ENCODE assay signal across 8 mouse cellular contexts in genomic region chr3:88148776-88149509, GRCm38 (mm10). TPM values are rescaled to one million over a fixed set of nuclear protein-coding genes. Genes with fewer than 3 reads are reported as not detected.
DNase-seq lines count a peak whose midpoint lies in the region; ATAC-seq and TF ChIP-seq lines count a peak whose summit lies in the region.

No protein-coding gene starts in this region.

- no peak for TF ChIP-seq CTCF in MEL (IDR thresholded peaks at IDR 0.05 in 2 of 3, conservative IDR thresholded peaks at IDR 0.05 in 1 of 3; ENCODE audit: control insufficient read depth in 1 of 3, insufficient read depth in 1 of 3, low read depth in 2 of 3, low read length in 3 of 3, poor library complexity in 1 of 3, severe bottlenecking in 1 of 3)
- no peak for TF ChIP-seq CTCF in heart, postnatal 0 days (IDR thresholded peaks at IDR 0.05; ENCODE audit: low read depth)

- peaks cover 3 to 54% of the 10 kb centered on the region in 2 experiments; a peak in 3 of 4 replicates for H3K36me3 ChIP-seq in MEL (ENCODE audit: control insufficient read depth in 1 of 2, insufficient read depth in 2 of 2, low read length in 2 of 2)
- no peaks in the 10 kb centered on the region for H3K36me3 ChIP-seq in embryonic facial prominence, embryonic 12.5 days
- no peaks in the 10 kb centered on the region for H3K36me3 ChIP-seq in heart, postnatal 0 days (replicated peaks; ENCODE audit: control insufficient read depth, insufficient read depth, low read length)
- no peaks in the 10 kb centered on the region for H3K36me3 ChIP-seq in midbrain, embryonic 16.5 days (ENCODE audit: control insufficient read depth, insufficient read depth, low read length)

- WGBS in embryonic facial prominence, embryonic 12.5 days = 66% methylated on average over 4 of the region's 4 CpGs
- WGBS in heart, postnatal 0 days = 27% methylated on average over 4 of the region's 4 CpGs
- 70% methylated on average over 4 of the region's 4 CpGs for WGBS in midbrain, embryonic 16.5 days

- no peaks in the 10 kb centered on the region for H3K27me3 ChIP-seq in MEL (ENCODE audit: control insufficient read depth in 1 of 2, insufficient read depth in 2 of 2, low read length in 2 of 2)
- no peaks in the 10 kb centered on the region for H3K27me3 ChIP-seq in embryonic facial prominence, embryonic 12.5 days
- H3K27me3 ChIP-seq in heart, postnatal 0 days (ENCODE audit: control insufficient read depth, insufficient read depth, low read length) = no peaks in the 10 kb centered on the region
- no peaks in the 10 kb centered on the region for H3K27me3 ChIP-seq in midbrain, embryonic 16.5 days (ENCODE audit: control insufficient read depth, insufficient read depth, low read depth, low read length)

- H3K4me1 ChIP-seq in MEL (ENCODE audit: control insufficient read depth in 1 of 2, insufficient read depth in 2 of 2, low read length in 2 of 2) = peaks cover 29 to 60% of the 10 kb centered on the region in 2 experiments
- H3K4me1 ChIP-seq in embryonic facial prominence, embryonic 12.5 days = peaks cover 77% of the 10 kb centered on the region
- H3K4me1 ChIP-seq in heart, postnatal 0 days (ENCODE audit: control insufficient read depth, insufficient read depth) = peaks cover 89% of the 10 kb centered on the region
- H3K4me1 ChIP-seq in midbrain, embryonic 16.5 days (ENCODE audit: control insufficient read depth, insufficient read depth, low read length) = peaks cover 79% of the 10 kb centered on the region

- no peak overlapping the region for H3K4me3 ChIP-seq in MEL (ENCODE audit: control insufficient read depth in 1 of 2, insufficient read depth in 1 of 2, low read depth in 2 of 2, low read length in 2 of 2)
- no peak overlapping the region for H3K4me3 ChIP-seq in embryonic facial prominence, embryonic 12.5 days
- peak overlapping the region; percentile 39 for H3K4me3 ChIP-seq in heart, postnatal 0 days (ENCODE audit: low read depth, low read length)
- H3K4me3 ChIP-seq in midbrain, embryonic 16.5 days (ENCODE audit: low read depth, low read length) = no peak overlapping the region

- H3K9me3 ChIP-seq in MEL (replicated peaks; ENCODE audit: insufficient read depth, low read length) = no peaks in the 10 kb centered on the region
- no peaks in the 10 kb centered on the region for H3K9me3 ChIP-seq in embryonic facial prominence, embryonic 12.5 days
- no peaks in the 10 kb centered on the region for H3K9me3 ChIP-seq in heart, postnatal 0 days (replicated peaks; ENCODE audit: control insufficient read depth, low read length)
- H3K9me3 ChIP-seq in midbrain, embryonic 16.5 days (replicated peaks; ENCODE audit: control insufficient read depth, low read length, poor library complexity, severe bottlenecking) = no peaks in the 10 kb centered on the region

- 0 out of 4 replicates have a peak, but pooled peaks of 1 of the 2 experiments have one; percentile 17 for TF ChIP-seq POLR2A in MEL (IDR thresholded peaks at IDR 0.05; ENCODE audit: control insufficient read depth in 1 of 2, insufficient read depth in 1 of 2, low read depth in 1 of 2, low read length in 2 of 2, poor library complexity in 1 of 2)

- H3K9ac ChIP-seq in MEL (ENCODE audit: control insufficient read depth, low read depth, low read length, poor library complexity, severe bottlenecking) = no peak overlapping the region
- 0 out of 2 replicates have a peak overlapping the region, but pooled peaks have one; percentile 7 for H3K9ac ChIP-seq in embryonic facial prominence, embryonic 12.5 days
- H3K9ac ChIP-seq in heart, postnatal 0 days (replicated peaks; ENCODE audit: low read depth, low read length) = peak overlapping the region; percentile 61
- peak overlapping the region; percentile 60; the same call in 1 of the 2 replicates for H3K9ac ChIP-seq in midbrain, embryonic 16.5 days (ENCODE audit: low read depth, low read length)

- peak; percentile 21 to 71; a peak in 3 of 4 replicates for TF ChIP-seq EP300 in MEL (IDR thresholded peaks at IDR 0.05; ENCODE audit: low read depth in 1 of 2, low read length in 2 of 2)
- TF ChIP-seq EP300 in heart, postnatal 0 days (IDR thresholded peaks at IDR 0.05; ENCODE audit: low read depth) = peak; percentile 58; the same call in 1 of the 2 replicates

- peak; percentile 65 for DNase-seq in 3T3-L1 (ENCODE audit: low read depth, low spot score)
- DNase-seq in MEL (ENCODE audit: low read depth, low spot score) = peak; percentile 87
- peak; percentile 73 for DNase-seq in heart, postnatal 0 days (ENCODE audit: low spot score)
- DNase-seq in kidney, postnatal 36 days = peak; percentile 60 to 77
- DNase-seq in urinary bladder, adult 2 months (ENCODE audit: low spot score) = no peak
- no peak for DNase-seq in thymus, postnatal 0 days (ENCODE audit: low spot score)

- peaks cover 94% of the 10 kb centered on the region for H3K79me2 ChIP-seq in MEL (ENCODE audit: control insufficient read depth, insufficient read depth, low read length, poor library complexity)

- no peak for ATAC-seq in embryonic facial prominence, embryonic 12.5 days (ENCODE audit: insufficient number of reproducible peaks, insufficient read depth, low FRiP score, low TSS enrichment)
- peak; percentile 83 for ATAC-seq in heart, postnatal 0 days (ENCODE audit: insufficient read depth, low read depth)
- ATAC-seq in midbrain, embryonic 16.5 days = no peak

- H3K4me2 ChIP-seq in embryonic facial prominence, embryonic 12.5 days (replicated peaks) = no peak overlapping the region
- H3K4me2 ChIP-seq in heart, postnatal 0 days (ENCODE audit: low read depth, low read length) = peak overlapping the region; percentile 83
- no peak overlapping the region for H3K4me2 ChIP-seq in midbrain, embryonic 16.5 days (ENCODE audit: low read length)

- H3K27ac ChIP-seq in MEL (ENCODE audit: control insufficient read depth, low read depth, low read length) = peak overlapping the region; percentile 59
- H3K27ac ChIP-seq in embryonic facial prominence, embryonic 12.5 days = peak overlapping the region; percentile 64
- H3K27ac ChIP-seq in heart, postnatal 0 days (ENCODE audit: low read depth) = peak overlapping the region; percentile 99
- peak overlapping the region; percentile 90 for H3K27ac ChIP-seq in midbrain, embryonic 16.5 days (ENCODE audit: low read length)

- no peak for TF ChIP-seq RAD21 in MEL (IDR thresholded peaks at IDR 0.05; ENCODE audit: low read depth, low read length)

TF ChIP-seq in MEL, 35 proteins besides CTCF, POLR2A, EP300 and RAD21:
- TF ChIP-seq NELFE (IDR thresholded peaks at IDR 0.05; ENCODE audit: low read depth, low read length) = no peak
- TF ChIP-seq CHD1 (IDR thresholded peaks at IDR 0.05; ENCODE audit: low read depth, low read length) = no peak
- no peak for TF ChIP-seq MEF2A (IDR thresholded peaks at IDR 0.05; ENCODE audit: extremely low read depth, insufficient replicate concordance, low read depth, low read length, poor library complexity, severe bottlenecking)
- no peak for TF ChIP-seq MAZ (IDR thresholded peaks at IDR 0.05; ENCODE audit: low read depth, low read length)
- 0 out of 2 replicates have a peak, but pooled peaks have one; percentile 19 for TF ChIP-seq TBP (IDR thresholded peaks at IDR 0.05; ENCODE audit: low read depth, low read length)
- no peak for TF ChIP-seq USF1 (IDR thresholded peaks at IDR 0.05; ENCODE audit: low read depth, low read length)
- no peak for TF ChIP-seq UBTF (IDR thresholded peaks at IDR 0.05; ENCODE audit: borderline replicate concordance, insufficient read depth, low read depth, low read length)
- TF ChIP-seq HCFC1 (IDR thresholded peaks at IDR 0.05; ENCODE audit: low read depth, low read length) = no peak
- TF ChIP-seq ZC3H11A (IDR thresholded peaks at IDR 0.05; ENCODE audit: low read depth, low read length) = no peak
- peak; percentile 71; the same call in 1 of the 2 replicates for TF ChIP-seq MYB (IDR thresholded peaks at IDR 0.05; ENCODE audit: low read depth, low read length)
- no peak for TF ChIP-seq TAL1 (IDR thresholded peaks at IDR 0.05; ENCODE audit: low read length)
- peak; percentile 40; the same call in 1 of the 2 replicates for TF ChIP-seq ETS1 (IDR thresholded peaks at IDR 0.05; ENCODE audit: low read depth, low read length)
- TF ChIP-seq SIN3A (IDR thresholded peaks at IDR 0.05; ENCODE audit: low read length) = 0 out of 2 replicates have a peak, but pooled peaks have one; percentile 24
- no peak for TF ChIP-seq JUND (IDR thresholded peaks at IDR 0.05; ENCODE audit: low read depth, low read length)
- no peak for TF ChIP-seq POLR2AphosphoS2 (IDR thresholded peaks at IDR 0.05; ENCODE audit: low read length)
- TF ChIP-seq ZKSCAN1 (IDR thresholded peaks at IDR 0.05; ENCODE audit: low read depth, low read length) = no peak
- TF ChIP-seq GATA1 (IDR thresholded peaks at IDR 0.05; ENCODE audit: low read depth, low read length) = no peak
- no peak for TF ChIP-seq KAT2A (conservative IDR thresholded peaks at IDR 0.05; ENCODE audit: low read depth, low read length)
- no peak for TF ChIP-seq CHD2 (IDR thresholded peaks at IDR 0.05; ENCODE audit: low read length)
- no peak for TF ChIP-seq ELF1 (IDR thresholded peaks at IDR 0.05; ENCODE audit: low read depth, low read length)
- TF ChIP-seq MAX (IDR thresholded peaks at IDR 0.05; ENCODE audit: low read length) = no peak
- TF ChIP-seq BHLHE40 (IDR thresholded peaks at IDR 0.05; ENCODE audit: borderline replicate concordance, low read depth, low read length) = no peak
- TF ChIP-seq ZNF384 (IDR thresholded peaks at IDR 0.05; ENCODE audit: low read depth, low read length) = no peak
- TF ChIP-seq POLR2AphosphoS5 (IDR thresholded peaks at IDR 0.05; ENCODE audit: borderline replicate concordance, low read depth, low read length) = no peak
- TF ChIP-seq TCF12 (IDR thresholded peaks at IDR 0.05; ENCODE audit: low read depth, low read length) = no peak
- TF ChIP-seq RCOR1 (IDR thresholded peaks at IDR 0.05; ENCODE audit: low read depth, low read length) = no peak
- TF ChIP-seq SMC3 (IDR thresholded peaks at IDR 0.05; ENCODE audit: low read depth, low read length) = no peak

RNA-seq across cellular contexts. Expression of gene Mef2d, which starts 6.8 kb away (rescaled TPM):
- 16.2 and 16.9 TPM in 2 replicates for total RNA-seq in MEL (2012; rRNA removed)
- polyA plus RNA-seq in MEL (2012; ENCODE audit: insufficient read depth in 1 of 2, insufficient read length in 2 of 2, low read depth in 1 of 2, low replicate concordance in 2 of 2, missing spikeins in 1 of 2) = 100 to 1,000 TPM in 1 of 2 experiments, 10 to 100 TPM in 1; 71.4 to 117 TPM
- 16.9 and 17.7 TPM in 2 replicates for polyA plus RNA-seq in embryonic facial prominence, embryonic 12.5 days (2016; fragmentation: Nextera tagmentation; extraction: Ambion mirVana)
- 70.8 and 75.8 TPM in 2 replicates for total RNA-seq in heart, postnatal 0 days (2014; rRNA removed; ENCODE audit: low replicate concordance)
- 30.0 and 30.8 TPM in 2 replicates for polyA plus RNA-seq in heart, postnatal 0 days (2015; fragmentation: Nextera tagmentation; extraction: Ambion mirVana)
- 21.6 and 22.5 TPM in 2 replicates for polyA plus RNA-seq in midbrain, embryonic 16.5 days (2015; fragmentation: Nextera tagmentation; extraction: Ambion mirVana)
- 34.6 and 51.0 TPM in 2 replicates for polyA plus RNA-seq in urinary bladder, adult 2 months (2012; rRNA removed)
- polyA plus RNA-seq in thymus, postnatal 0 days (2015; fragmentation: Nextera tagmentation; extraction: Ambion mirVana) = 32.0 and 32.2 TPM in 2 replicates

Comparison
In these comparisons a context has a peak if more than half of its experiments do, and no peak if none do; other contexts are left out.
1. DNase-seq: peak in 3T3-L1 (single experiment), MEL (single experiment), heart, postnatal 0 days (single experiment) and kidney, postnatal 36 days (2 of 2); none in urinary bladder, adult 2 months (single experiment) and thymus, postnatal 0 days (single experiment).
2. Peak in every context shown above with its lines, with median percentiles within 50 percentile points of each other: H3K27ac ChIP-seq.